Mouse (Mus musculus) activated CD4-positive, CD25-positive, alpha-beta regulatory T cell, adult 4 months (primary cell): ENCODE measurements around the gene Plxdc1. TPM values are rescaled to one million over a fixed set of nuclear protein-coding genes. Genes with fewer than 3 reads are reported as not detected.
A peak's percentile ranks its signal among the peaks of the same experiment; 100 is the strongest.

Experiments used
- ATAC-seq: one replicate; pipeline ENCODE4 v1.8.0; 2017
- polyA plus RNA-seq, 2 experiments: library from polyadenylated mRNA; unstranded; fragments of 100-300 nt; shearing (Covaris generic); gene quantifications; one replicate each; pipeline ENCODE4 v1.2.1; 2017

Plxdc1 gene
- polyA plus RNA-seq, 2 experiments from 2014 or later, result 5.8 to 6.4 TPM

DNA sequence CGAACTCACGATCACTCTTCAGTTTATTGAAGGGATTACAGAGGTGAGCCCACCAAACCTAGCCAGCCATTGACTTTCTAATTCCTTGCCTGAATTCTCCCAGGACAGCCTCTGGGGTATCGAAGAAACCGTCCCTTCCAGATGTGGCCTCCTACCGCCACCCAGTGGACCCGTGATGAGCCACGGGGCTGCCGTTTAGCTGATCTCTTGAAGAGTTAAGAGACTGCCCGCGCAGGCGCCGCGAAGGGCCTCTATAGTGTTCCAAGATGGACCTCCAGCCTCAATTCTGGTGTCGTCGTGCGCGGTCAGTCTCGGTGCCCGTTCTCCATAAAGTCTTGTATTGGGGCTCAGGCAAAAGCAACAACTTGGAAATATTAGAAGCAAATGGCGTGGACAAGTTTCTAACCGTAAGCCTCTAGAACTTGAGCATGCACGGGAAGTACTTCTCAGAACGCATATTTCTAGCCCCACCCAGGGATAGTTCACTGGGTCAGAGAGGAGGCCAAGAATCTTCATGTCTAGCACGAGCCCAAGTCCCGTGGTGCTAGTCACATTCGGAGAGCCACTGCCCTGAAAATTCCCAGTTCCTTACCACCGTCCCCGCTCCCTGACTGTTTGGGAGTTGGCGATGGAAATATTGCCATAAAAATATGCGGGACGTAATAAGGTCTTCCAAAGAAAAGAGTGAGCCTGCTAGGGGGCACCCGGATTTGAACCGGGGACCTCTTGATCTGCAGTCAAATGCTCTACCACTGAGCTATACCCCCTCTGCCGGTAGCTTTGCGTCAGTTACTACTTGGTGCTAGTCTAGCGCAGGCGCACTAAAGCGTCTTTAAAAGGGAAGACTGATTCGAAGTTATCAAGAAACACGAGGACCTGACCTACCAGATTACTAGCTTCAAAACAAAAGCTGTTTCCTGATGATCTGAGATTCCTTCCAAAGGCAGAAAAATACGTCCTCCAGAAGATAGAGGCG, 1.6 kb upstream of the Plxdc1 start:
- ATAC-seq, result peak; percentile 56

DNA sequence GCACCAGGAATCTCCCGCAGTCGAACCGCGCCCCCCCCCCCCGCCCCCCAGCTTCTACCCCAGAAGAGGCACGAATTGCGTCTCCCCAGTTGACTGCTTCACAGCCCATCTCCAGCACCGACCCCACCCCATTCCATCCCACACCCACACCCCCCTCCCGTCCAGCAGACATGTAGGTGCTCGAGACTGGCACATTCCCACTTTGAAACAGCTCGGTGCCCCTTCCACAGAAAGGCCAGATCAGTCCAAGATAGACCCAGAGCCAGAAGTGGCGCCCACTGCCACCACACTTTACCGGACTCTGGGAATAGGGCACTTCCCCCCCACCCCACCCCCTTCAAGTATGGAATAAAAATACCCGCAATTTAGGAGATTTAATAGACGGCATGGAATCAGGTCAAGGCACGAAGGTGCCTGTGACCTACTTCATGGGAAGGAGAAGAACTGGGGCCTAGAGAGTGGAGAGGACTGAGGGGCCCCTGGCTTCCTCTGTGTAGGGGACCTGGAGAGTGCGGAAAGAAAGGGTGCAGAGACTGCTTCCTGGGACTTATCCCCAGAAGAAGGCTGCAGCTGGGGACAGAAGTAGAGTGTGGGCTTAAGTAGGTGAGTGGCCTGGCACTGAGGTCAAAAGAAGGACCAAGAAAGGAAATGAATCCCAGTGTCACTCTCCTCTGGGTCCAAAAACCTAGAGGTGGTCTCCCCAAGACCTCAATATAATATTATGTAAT, 658 bp upstream of the Plxdc1 start:
- no peak for ATAC-seq

DNA sequence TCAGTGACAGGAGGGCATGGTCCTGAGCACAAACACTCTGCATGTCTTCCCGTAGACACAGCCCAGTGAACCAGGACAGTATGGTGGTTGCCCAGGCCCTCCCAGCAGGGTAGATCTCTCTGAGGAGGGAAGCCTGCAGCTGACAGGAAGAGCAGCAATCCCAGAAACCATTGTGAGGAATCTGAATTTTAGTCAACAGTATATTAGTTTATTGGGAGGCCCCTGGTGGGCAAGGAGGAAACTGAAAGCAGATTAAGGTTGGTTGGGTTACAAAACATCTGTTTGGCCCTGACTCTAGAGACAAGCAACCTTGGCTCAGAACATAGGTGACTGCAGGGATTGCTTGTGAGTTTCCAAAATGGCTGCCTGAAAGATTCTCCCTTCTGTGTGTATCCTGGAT, 2.3 kb downstream of the Plxdc1 start:
- ATAC-seq, result no peak

DNA sequence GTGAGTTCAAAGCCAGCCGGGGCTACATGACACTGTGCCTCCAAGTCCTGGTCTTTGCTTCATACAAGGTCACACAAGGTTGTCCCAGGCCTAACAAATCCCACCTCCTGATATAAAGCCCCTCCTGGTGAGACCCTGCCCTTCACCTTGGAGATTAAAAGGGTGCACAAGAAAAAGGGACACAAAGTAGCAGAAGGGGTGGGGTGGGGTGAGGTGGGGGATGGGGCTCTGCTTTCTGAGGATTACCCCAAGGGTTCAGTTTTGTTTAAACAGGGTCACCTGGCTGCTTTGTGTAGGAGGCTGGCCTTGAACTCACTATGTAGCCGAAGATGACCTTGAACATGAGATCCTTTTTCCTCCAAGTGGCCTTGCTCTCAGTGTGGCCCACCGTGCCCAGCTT, 2.7 kb downstream of the Plxdc1 start:
- ATAC-seq, result no peak

DNA sequence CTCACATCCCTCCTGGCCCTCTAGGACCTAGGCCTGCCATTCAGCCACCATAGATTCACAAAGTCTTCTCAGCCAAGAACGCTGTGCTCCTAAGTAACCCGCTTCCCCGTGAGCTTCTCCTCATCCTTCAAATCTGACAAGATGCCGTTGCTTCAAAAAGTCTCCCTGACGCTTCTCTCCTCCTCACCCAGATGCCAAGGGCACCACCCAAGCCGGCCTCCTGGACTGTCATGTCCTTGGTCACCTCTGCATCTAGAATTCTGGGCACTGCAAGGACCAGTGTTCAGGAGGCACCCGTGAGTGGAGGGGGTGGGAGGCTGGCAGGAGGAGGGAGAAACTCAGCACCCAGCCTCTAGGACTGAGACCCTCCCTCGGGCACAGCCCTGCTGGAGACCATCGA, 3.5 kb downstream of the Plxdc1 start:
- ATAC-seq, result no peak

DNA sequence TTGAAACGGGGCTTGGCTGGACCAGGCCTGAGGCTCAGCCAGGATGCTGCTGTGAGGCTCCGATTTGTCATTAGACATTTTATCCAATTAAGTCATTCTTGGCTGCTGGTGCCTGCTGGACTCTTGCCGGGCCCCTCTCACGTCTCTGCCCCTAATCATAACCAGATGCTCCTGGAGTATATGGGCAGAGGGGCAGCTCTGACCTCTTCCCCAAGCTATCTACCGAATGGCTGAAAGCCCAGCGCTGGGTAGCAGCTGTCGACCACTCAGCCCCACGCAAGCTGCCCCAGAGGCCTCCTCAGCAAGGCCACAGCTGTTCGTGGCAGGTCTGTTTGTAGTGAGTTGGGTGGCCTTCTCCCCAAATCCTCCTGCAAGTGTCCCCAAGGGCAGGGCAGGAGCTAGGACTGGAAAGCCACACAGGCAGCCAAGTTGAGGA, 5.7 kb downstream of the Plxdc1 start:
- no peak for ATAC-seq

DNA sequence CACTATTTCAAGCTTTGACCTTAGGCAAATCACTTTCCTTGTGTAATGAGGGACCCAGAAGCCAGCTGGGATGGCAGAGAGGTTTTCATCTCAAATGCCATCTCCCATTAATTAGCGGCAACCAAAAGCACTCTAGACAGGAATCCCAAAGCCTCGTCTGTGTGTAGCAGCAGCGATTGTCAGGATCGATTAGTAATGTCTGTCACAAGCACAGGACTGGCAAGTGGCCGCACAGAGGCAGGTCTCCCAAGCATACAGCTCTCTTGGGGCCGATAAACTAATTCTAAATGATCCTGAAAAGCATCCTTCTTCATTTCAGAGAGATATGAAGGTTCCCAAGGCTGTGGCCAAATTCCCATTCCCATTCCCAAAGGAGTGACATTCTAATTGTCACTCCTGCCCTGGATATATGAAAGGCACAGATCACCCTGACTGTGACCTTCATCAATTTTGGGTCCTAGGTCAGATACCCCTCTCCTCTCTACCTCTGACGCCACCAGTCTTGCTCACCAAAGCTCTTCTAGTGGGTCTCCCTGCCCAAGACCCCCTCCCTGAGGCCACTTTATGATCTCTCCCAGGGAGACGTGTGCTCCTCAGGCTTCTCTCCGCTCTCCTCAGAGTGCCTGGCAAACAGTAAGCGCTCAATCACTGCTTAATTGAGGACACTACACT, 6.3 kb downstream of the Plxdc1 start:
- no peak for ATAC-seq

DNA sequence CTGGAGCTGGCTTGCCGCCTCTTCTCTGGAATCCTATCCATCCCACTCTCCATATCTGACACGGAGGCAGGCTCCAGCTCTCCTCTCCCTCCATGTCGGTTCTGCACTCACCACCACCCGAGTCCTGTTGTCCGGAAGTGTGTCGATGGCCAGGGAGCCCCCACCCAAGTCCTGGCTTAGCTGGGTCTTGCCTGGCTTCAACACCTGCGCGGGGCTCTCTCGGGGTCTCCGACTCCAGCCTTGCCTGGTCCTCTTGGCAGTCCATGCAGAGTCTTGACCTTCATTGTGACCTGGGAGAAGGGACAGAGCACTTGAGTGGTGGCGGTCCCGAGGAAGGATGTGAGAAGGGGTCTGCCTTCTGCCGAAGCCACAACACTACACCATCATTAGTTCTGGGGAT, 7.9 kb downstream of the Plxdc1 start:
- ATAC-seq, result no peak

DNA sequence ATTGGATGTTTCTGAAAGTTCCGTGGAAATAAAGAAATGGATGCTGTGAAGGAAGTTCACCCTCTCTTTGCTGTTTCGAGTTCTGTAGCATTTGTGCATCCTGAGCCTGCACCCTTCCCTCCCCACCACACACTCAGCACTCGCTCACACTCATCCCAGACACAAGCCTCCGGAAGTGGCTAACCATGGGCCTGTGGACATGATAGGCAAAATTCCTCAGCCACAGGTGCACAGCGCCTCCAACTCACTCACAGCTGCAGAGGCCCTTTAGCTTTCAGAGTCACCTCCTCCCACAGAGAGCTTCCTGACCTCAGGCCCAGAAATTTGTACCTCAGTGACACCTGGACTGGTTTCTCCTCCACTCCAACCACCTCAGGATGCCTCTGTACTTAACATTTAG, 8.4 kb downstream of the Plxdc1 start:
- no peak for ATAC-seq

DNA sequence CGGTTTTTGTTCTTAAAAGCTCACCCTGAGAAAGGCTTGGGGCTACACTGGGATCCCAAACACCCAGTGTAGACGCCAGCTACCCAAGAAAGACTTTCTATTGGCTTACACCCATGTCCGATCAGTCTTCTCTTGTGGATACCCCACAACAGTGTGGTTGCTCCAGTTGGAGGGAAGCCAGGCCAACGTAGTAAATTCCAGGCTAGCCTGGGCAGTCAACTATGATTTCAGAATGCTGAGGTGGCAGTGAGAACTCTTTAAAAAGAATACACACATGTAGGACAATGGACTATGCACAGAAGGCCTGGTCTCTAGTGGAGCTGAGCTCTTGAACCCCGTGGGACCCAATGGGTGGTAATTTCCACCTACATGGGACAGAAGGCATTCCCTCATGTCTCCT, 11.5 kb downstream of the Plxdc1 start:
- ATAC-seq, result no peak

DNA sequence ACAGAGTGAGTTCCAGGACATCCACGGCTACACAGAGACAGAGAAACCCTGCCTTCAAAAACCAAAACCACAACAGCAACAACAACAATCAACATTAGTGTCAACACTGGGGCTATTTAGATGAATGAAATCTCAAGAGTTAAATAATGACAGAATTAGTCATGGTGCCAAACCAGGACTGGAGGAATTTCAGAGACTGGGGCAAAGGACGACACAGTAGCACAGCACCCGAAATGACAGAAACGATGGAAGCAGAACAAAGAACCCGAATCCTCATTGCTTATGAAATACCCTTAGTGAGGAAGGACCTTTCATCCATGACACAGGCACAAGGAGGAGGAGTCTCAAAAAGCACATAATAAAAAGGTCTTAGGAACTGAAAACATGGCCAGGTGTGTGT, 12.1 kb downstream of the Plxdc1 start:
- no peak for ATAC-seq

DNA sequence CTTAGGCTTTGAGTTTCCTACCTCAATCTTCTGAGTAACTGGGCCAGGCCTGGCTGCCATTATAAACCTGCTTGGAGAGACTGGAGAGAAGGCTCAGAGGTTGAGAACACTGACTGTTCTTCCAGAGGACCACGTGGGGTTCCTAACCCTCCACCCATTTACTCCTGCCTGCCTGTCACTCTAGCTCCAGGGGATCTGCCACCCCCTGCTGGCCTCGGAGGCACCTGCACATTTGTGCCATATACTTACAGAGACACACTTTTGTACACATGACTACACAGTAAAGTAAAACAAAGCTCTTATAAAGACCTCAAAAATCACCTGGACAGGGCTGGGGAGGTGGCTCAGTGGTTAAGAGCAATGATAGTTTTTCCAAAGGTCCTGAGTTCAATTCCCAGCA, 13.8 kb downstream of the Plxdc1 start:
- no peak for ATAC-seq

DNA sequence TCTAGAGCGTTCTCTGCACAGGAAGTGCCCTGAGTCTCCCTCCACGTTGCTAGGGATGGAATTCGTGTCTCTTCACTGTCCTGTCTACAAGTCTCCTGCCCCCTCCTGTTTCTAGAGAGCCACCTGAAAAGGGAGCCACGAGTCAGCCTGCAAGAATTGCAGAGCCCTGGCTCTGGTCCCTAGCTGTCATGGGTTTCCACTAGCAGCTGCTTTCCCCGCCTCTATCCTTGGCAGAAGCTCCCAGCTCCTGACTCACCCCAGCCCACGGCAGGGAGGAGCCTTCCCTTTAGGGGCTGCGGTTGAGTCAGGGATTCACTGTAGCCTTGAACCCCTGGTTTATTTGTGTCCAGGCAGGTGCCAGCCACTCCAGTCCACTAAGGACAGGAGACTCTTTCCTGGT, 15.0 kb downstream of the Plxdc1 start:
- ATAC-seq, result no peak

DNA sequence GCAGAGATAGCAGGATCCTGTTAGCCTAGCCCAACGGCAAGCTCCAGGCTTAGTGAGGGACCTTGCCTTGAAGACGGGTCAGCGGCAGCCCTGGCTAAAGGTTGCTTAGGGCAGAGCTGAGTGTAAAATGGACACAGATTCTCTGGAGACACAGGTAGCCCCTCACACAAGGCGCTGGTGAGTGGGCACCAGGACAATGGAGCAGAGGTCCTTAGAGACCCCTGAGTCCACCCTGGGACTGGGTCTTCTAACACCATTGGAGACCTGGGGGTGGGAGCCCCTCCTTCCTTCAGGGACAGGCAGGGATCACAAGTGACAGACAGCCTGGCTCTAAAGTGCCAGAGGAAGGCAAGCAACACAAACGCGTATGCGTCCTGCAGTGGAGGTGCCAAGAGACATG, 15.5 kb downstream of the Plxdc1 start:
- ATAC-seq, result no peak

DNA sequence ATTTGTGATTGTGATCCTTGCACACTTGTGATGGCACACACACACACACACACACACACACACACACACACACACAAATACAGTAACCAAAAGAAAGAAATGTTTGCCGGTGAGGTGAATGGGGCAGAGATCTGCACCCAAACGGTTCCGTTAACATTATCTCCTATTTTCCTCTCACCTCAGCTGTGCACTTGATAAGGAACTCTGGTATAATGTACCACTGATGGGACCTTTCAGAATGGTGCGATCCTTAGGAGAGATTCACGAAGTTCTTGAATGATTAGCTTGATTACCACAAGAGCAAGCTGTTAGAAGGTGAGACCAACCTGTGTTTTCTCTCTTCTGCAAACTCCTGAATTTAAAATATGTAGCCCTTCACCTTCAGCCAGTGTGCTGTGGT, 17.9 kb downstream of the Plxdc1 start:
- no peak for ATAC-seq

DNA sequence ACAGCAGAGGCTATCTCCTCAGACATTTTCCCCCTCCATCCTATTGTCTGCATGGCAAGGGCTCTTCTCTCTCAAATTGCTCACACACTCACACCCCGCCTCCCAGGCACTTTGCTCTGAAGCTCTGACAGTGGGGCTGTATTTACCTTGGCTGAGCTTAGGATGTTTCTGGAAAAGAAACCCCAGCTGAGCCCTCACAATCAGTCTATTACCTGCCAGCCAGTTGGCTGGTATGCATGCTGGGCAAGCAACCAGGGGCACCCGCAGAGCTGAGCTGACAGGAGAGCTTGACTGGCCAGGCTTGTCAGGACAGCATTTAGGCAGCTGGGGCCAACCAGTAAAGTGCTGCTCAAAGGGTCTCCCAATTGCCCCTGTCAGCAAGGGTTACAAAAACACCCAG, 19.1 kb downstream of the Plxdc1 start:
- ATAC-seq, result no peak

DNA sequence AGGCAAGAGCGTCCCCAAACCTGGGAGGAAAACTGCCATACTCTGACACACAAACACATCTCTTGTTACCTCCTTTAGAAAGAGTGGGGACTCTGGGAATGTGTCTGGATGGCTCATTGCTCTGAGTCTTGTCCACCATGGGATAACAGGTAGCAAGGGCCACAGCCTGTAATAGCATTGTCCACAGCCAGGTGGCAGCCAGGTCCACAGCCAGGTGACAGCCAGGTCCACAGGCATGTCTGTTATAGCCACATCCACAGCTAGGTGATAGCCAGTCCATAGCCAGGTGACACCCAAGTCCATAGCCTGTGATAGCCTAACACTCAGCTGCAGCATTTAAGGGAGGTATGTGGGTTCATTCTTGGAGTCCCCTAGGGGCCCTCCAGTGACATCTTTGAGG, 25.3 kb downstream of the Plxdc1 start:
- ATAC-seq, result no peak

DNA sequence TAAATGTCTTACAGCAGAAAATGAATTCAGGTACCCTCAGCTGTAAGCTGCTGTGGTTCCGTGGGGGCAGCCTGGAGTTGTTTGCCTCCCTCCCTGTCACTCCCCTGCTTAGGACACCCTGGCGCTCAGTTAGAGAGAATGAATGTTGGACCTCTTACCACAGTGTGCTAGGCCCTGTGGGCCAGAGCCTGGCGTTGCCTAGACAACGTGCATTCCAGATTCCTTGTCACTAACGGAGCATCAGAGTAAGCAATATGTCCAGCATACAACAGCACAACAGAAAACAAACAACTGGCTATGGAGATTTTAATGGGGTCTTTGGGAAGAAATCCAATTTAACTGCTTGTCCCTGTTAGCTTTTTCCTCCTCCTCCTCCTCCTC, 27.0 kb downstream of the Plxdc1 start:
- no peak for ATAC-seq

DNA sequence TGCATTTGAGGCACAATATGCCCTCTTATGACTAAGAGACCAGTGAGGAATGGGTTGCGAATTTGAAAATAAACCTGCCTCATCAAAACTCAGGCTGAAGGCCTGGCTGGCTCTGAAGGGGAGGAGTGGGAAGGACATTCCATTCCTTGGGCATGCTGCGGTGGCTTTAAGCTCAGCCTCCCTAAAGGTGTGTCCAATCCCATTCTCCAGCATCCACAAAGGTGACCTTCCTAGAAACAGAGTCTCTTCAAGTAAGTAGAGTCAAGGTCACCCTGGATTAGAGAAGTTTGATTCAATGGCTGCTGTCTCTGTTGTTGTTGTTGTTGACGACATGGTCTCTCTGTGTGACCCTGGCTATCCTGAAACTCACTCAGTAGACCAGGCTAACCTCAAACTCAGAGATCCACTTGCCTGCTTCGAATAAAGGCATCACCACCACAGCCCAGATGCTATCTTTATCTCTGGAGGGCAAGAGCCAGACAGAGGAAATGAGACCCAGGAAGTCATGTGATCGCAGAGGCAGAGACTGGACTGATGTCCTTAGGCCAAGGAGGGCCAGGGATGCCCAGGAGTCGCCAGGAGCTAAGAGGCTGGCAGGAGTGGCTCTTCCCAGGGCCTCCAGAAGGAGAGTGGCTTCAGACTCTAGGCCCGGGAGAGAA, 27.5 kb downstream of the Plxdc1 start:
- ATAC-seq, result no peak

DNA sequence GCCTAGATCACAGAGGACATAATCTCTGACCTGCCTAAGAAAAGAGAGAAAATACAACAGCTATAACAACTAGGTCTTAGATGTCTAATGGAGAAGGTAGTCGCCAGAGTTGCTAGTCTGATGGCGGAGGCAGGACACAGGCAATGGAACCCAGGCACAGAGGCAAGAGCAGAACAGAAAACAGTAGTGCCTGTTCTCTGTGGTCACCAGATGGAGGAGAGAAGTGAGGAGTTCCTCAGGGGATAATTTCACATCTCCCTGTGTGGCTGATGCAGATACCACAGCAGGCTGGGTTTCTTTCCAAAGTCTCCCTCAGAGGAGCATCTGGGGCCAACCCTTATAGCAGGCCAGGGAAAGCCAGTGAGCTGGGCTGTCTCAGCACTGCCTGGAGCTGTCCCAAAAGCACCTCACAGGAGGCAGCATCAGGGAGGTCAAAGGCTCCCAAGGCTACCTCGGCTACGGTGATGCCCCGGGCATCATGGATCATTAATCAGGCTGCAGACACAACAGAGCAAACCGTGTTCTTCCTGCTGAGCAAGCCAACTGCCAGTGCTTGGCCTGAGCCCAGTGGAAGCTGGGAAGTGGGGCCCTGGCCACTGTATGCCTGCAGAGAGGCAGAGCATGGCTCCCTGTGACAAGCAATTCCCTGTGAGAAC, 29.2 kb downstream of the Plxdc1 start:
- ATAC-seq, result no peak

DNA sequence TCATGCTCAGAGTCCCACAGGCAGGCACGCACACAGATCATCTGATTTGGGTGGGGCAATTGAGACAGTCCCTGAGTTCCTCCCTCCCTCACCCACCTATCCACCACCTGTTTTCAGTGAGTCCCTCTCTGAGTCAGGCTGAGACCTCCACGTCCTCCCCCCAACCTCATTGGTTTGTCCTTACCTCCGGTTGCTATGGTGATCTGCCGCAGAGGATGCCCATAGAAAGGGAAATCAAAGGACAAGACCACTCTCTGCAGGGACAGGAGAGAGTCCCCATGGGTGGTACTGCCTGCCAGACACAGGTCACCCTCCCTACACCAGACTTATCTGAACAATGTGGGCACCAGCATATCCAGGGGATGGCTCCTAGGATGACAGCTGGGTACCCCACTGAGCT, 30.3 kb downstream of the Plxdc1 start:
- no peak for ATAC-seq

DNA sequence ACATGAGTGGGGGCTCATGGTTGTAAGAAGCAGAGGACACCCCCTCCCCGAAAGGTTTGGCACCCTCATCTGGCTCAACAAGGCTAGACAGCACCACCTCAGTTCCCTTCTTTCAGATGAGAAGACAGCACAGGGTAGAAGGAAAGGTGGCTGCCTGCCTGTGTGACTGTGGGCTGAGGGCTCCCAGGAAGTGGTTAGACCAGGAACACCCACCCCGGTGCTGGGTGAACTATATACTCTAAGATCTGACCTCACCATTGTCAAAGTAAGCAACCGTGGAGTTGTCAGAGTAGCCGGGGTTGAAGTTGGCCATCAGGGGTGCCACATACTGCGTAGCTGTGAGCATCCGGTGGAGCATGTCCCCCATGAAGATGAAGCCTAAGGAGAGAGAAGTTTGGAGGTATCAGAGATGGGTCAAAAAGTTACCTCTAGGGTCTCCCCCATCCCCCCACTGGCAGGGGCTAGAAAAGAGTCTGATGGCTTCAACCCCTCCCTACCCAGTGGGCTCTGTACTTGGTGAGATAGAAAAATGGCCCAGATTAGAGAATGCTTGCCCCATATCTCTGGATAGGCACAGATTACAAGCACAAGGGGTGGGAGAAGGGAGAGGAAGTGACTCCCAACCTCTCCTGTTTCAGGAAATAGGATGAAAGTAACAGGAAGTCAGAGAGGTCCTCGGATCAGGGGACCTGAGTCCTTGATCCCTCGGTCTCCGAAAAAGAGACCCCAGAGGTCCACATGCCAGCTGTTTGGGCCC, 30.9 kb downstream of the Plxdc1 start:
- peak; percentile 97 for ATAC-seq
